Mouse (Mus musculus): Measurements from ENCODE around the gene Maml3.

DNA sequence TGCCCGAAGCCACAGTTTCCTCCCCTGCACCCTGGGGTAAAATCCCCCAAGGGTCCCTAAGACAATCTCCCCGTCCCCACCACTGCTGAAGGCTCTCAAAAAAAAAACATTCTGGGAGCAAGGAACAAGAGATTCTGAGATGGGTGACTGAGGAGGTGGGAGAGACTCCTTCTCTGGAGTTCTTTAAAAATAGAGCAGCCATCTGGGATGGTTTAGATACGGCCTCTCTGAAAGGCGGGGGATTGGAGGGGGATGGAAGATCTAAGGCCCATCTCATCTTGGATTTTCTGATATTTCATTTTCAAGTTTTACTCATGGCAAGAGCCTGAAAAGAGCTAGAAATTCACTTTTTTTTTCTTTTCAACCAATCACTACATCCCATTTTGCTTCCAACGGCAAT is 219.4 kb downstream of the Maml3 start:
- no peak for TF ChIP-seq EP300 (IDR thresholded peaks at IDR 0.05)
- TF ChIP-seq CTCF (IDR thresholded peaks at IDR 0.05): no peak

Data from lung, postnatal 0 days (tissue).